In the genomic region with DNA sequence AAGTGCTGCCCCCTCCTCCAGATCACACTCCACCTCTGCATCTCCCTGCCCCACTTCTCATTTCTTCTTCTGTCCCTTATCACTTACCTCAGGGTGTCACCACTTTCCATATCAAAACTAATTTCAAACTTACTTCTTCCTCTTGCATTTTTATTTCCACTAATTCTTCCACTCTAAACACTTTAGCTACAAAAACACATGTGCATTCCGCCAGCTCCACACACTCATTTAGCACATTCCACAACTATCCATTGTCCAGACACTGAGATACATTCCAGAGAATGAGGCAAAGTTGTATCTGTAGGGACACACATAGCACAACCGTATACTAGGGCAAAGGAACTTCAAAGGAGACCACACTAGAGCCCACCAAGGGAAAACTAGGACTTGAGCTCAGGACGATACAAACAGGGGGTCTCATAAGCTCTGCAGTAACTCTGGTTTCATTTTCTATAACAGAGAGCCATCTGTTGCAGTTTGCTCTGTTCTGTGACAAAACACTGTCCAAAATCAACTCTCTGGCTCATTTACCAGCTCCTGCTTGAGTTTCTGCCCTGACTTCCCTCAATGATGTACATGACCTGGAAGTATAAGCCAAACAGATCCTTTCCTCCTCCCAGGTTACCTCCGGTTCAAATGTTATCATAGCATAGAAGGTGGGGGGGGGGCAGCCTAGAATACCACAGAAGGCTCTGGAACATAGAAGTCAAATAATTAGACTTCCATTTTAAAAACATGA, we compare ENCODE assay signal across 10 mouse cellular contexts. TPM values are rescaled to one million over a fixed set of nuclear protein-coding genes. Genes with fewer than 3 reads are reported as not detected.
A peak's percentile ranks its signal among the peaks of the same experiment; 100 is the strongest.
DNase-seq lines count a peak whose midpoint lies in the region; ATAC-seq and TF ChIP-seq lines count a peak whose summit lies in the region.
"Had no signal": no experiment of that assay in that cellular context is flagged by ENCODE, and none has a peak within 500 bp of the region (broad histone marks: within the 10 kb centered on the region; RNA-seq: fewer than 3 reads in every experiment).

No protein-coding gene starts in this region.

- H3K4me3 ChIP-seq in left cerebral cortex, adult 2 months = no peak overlapping the region
- H3K4me3 ChIP-seq in cortical plate, adult 2 months (ENCODE audit: insufficient read depth, low read length) = no peak overlapping the region
- H3K4me3 ChIP-seq in liver, postnatal 0 days (ENCODE audit: low read depth, low read length) = no peak overlapping the region
- H3K4me3 ChIP-seq: midbrain, embryonic 12.5 days had no signal

- H3K9ac ChIP-seq in liver, postnatal 0 days (replicated peaks) = no peak overlapping the region; the same call in 1 of the 2 replicates
- H3K9ac ChIP-seq: midbrain, embryonic 12.5 days had no signal

- intact Hi-C loops in left cerebral cortex, adult 2 months (cut with DNase I) = loop anchor here (2.0 kb wide), 2 partner anchors 47 to 57 kb away; no protein-coding TSS in a partner anchor

- H3K4me1 ChIP-seq in cortical plate, adult 2 months (ENCODE audit: control insufficient read depth, insufficient read depth, low read length) = peaks cover 19% of the 10 kb centered on the region
- peaks cover 38% of the 10 kb centered on the region for H3K4me1 ChIP-seq in liver, postnatal 0 days (ENCODE audit: insufficient read depth)

- peak overlapping the region; percentile 76 for H3K27ac ChIP-seq in left cerebral cortex, adult 2 months
- H3K27ac ChIP-seq in cortical plate, adult 2 months (ENCODE audit: insufficient read depth, low read length) = peak overlapping the region; percentile 97
- H3K27ac ChIP-seq in liver, postnatal 0 days (ENCODE audit: low read depth) = peak overlapping the region; percentile 61
- H3K27ac ChIP-seq: midbrain, embryonic 12.5 days had no signal

- H3K36me3 ChIP-seq in liver, postnatal 0 days (replicated peaks; ENCODE audit: insufficient read depth, low read length) = no peaks in the 10 kb centered on the region
- H3K36me3 ChIP-seq: midbrain, embryonic 12.5 days had no signal

- no peaks in the 10 kb centered on the region for H3K27me3 ChIP-seq in liver, postnatal 0 days (ENCODE audit: insufficient read depth, low read length)
- H3K27me3 ChIP-seq: midbrain, embryonic 12.5 days had no signal

- no peak for DNase-seq in left cerebral cortex, adult 2 months (ENCODE audit: extremely low spot score in 1 of 2, low spot score in 2 of 2)
- DNase-seq in left cerebral cortex, adult 8-10 months (ENCODE audit: low spot score in 2 of 2) = no peak
- peak; percentile 70 for DNase-seq in Muller cell, postnatal 12 days (ENCODE audit: inconsistent ontology term)
- DNase-seq in liver, postnatal 0 days = no peak
- no peak for DNase-seq in cerebellum, postnatal 14 days
- no peak for DNase-seq in layer of hippocampus, adult 9-10 months (ENCODE audit: low spot score)
- DNase-seq: right cerebral cortex, postnatal 25 days had no signal

- no peak for TF ChIP-seq CTCF in left cerebral cortex, adult 2 months (IDR thresholded peaks at IDR 0.05)
- no peak for TF ChIP-seq CTCF in cortical plate, adult 2 months (IDR thresholded peaks at IDR 0.05; ENCODE audit: extremely low read depth, insufficient read depth, low read length)
- TF ChIP-seq CTCF in liver, postnatal 0 days (IDR thresholded peaks at IDR 0.05; ENCODE audit: low read depth) = no peak

- WGBS in liver, postnatal 0 days (ENCODE audit: insufficient replicate concordance) = 49% methylated on average over 4 of the region's 4 CpGs

- no peak for TF ChIP-seq EP300 in liver, postnatal 0 days (IDR thresholded peaks at IDR 0.05; ENCODE audit: low read depth)

- TF ChIP-seq POLR2A in cortical plate, adult 2 months (IDR thresholded peaks at IDR 0.05; ENCODE audit: extremely low read depth, insufficient read depth, low read length) = no peak

- H3K4me2 ChIP-seq in liver, postnatal 0 days (ENCODE audit: low read depth, low read length) = peak overlapping the region; percentile 33
- H3K4me2 ChIP-seq: midbrain, embryonic 12.5 days had no signal

- no peaks in the 10 kb centered on the region for H3K9me3 ChIP-seq in liver, postnatal 0 days (ENCODE audit: low read length)
- H3K9me3 ChIP-seq: midbrain, embryonic 12.5 days had no signal

- no peak for ATAC-seq in liver, postnatal 0 days
- no peak for ATAC-seq in erythroid progenitor cell, adult 5-6 weeks (replicated peaks; ENCODE audit: low FRiP score, poor library complexity, severe bottlenecking)

RNA-seq across cellular contexts. Expression of gene Cdc42se2, which starts 11.7 kb away (rescaled TPM):
- total RNA-seq in left cerebral cortex, adult 2 months (2021) = 100 to 1,000 TPM; 122 to 126 TPM
- 100 to 1,000 TPM; 112 to 138 (median 115) TPM for total RNA-seq in left cerebral cortex, adult 8-10 months (2022)
- polyA plus RNA-seq in cortical plate, adult 2 months (2012; rRNA removed) = 137 and 140 TPM in 2 replicates
- 13.7 and 15.4 TPM in 2 replicates for polyA plus RNA-seq in liver, postnatal 0 days (2015; fragmentation: Nextera tagmentation; extraction: Ambion mirVana)
- 23.1 and 39.0 TPM in 2 replicates for total RNA-seq in erythroid progenitor cell, adult 5-6 weeks (2015; ENCODE audit: low replicate concordance)
- total RNA-seq in erythroid progenitor cell, adult 5-6 weeks (2017; ENCODE audit: low replicate concordance) = 12.5 and 17.8 TPM in 2 replicates
